Mouse (Mus musculus) neural tube, embryonic 14.5 days (tissue): ENCODE data around the gene Klhdc9. TPM values are rescaled to one million over a fixed set of nuclear protein-coding genes. Genes with fewer than 3 reads are reported as not detected.
A peak's percentile ranks its signal among the peaks of the same experiment; 100 is the strongest.

Experiments
- ATAC-seq: fragments of 200-750 bp; cut with Nextera tagmentation; 2 replicates; pipeline ENCODE4 v1.8.0; 2017; ENCODE audit warnings: low read depth, mild to moderate bottlenecking, moderate TSS enrichment, moderate library complexity
- H3K27ac ChIP-seq: fragments of 300-500 bp; sonication (generic); 2 replicates; pipeline ENCODE4 v1.5.1; 2014; ENCODE audit warnings: low read depth, mild to moderate bottlenecking, control low read depth, low read length, moderate library complexity, mixed read lengths
- H3K27me3 ChIP-seq: fragments of 300-500 bp; sonication (generic); 2 replicates; pipeline ENCODE4 v1.6.1; 2014; ENCODE audit warnings: low read length; ENCODE audit not compliant: control insufficient read depth, insufficient read depth
- H3K36me3 ChIP-seq: fragments of 300-500 bp; sonication (generic); 2 replicates; pipeline ENCODE4 v1.6.1; 2014; ENCODE audit warnings: low read length, mixed read lengths; ENCODE audit not compliant: control insufficient read depth, insufficient read depth
- H3K4me1 ChIP-seq: fragments of 300-500 bp; sonication (generic); 2 replicates; pipeline ENCODE4 v1.6.1; 2014; ENCODE audit warnings: low read length; ENCODE audit not compliant: control insufficient read depth, insufficient read depth
- H3K4me2 ChIP-seq: fragments of 300-500 bp; sonication (generic); 2 replicates; pipeline ENCODE4 v1.6.1; 2014; ENCODE audit warnings: mild to moderate bottlenecking, low read depth, low read length, control low read depth
- H3K4me3 ChIP-seq: fragments of 300-500 bp; sonication (generic); 2 replicates; pipeline ENCODE4 v1.5.1; 2014; ENCODE audit warnings: low read depth, low read length, control low read depth, mixed read lengths
- H3K9ac ChIP-seq: fragments of 300-500 bp; sonication (generic); replicated peaks from 2 replicates; pipeline ENCODE4 v1.6.1; 2014; ENCODE audit warnings: low read depth, mild to moderate bottlenecking, control low read depth, low read length, mixed read lengths
- H3K9me3 ChIP-seq: fragments of 300-500 bp; sonication (generic); 2 replicates; pipeline ENCODE4 v1.6.1; 2016; ENCODE audit warnings: low read length; ENCODE audit not compliant: control insufficient read depth
- WGBS: fragments of 180-500 bp; shearing (Covaris S2); extraction: QIAGEN DNeasy Blood & Tissue Kit; methylation state at CpG from one replicate; pipeline ENCODE4 v1.1.7; 2014; 5-methylcytosine and 5-hydroxymethylcytosine counted together
- polyA plus RNA-seq: library from polyadenylated mRNA; unstranded; fragments of >200 nt; fragmentation: Nextera tagmentation; extraction: Ambion mirVana; gene quantifications from 2 replicates; pipeline ENCODE4 v1.2.1, GENCODE M21; 2014

The Klhdc9 gene
- polyA plus RNA-seq: 3.2 and 5.3 TPM in 2 replicates

DNA sequence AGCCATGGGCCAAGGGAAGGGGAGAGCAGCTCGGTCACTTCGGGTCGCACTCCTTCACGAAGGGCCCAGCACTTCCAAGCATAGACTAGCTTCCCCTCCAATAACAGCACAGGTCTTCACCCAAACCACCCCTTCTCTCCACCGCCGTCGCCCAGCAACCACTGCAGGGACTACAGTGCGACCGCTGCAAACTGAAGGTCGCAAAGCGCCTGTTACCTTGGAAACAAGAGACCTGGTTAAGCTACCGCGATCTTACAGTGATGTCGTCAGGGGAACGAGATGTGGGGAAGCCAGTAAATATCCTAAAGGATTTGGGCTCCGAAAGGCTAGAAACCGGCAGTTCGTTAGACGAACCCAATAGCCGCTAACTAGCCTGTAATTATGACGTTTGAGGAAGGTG lies at the start of gene Klhdc9:
Klhdc9 (minus strand) TSS at position 143 of the 400 bp plus-strand sequence.
- Histone ChIP-seq H3K36me3 (peaks cover 7% of the 10 kb centered on the region; the same call in 1 of the 2 replicates), H3K27me3 (no peaks in the 10 kb centered on the region), H3K9me3 (no peaks in the 10 kb centered on the region), H3K27ac (peak within 1 kb of the TSS; percentile 86), H3K4me2 (peak within 1 kb of the TSS; percentile 84), H3K4me3 (peak within 1 kb of the TSS; percentile 60), H3K9ac (peak within 1 kb of the TSS; percentile 78), H3K4me1 (peaks cover 7% of the 10 kb centered on the region)
- peak; percentile 96 for ATAC-seq
- WGBS: under 1% methylated on average over 21 of the region's 21 CpGs

DNA sequence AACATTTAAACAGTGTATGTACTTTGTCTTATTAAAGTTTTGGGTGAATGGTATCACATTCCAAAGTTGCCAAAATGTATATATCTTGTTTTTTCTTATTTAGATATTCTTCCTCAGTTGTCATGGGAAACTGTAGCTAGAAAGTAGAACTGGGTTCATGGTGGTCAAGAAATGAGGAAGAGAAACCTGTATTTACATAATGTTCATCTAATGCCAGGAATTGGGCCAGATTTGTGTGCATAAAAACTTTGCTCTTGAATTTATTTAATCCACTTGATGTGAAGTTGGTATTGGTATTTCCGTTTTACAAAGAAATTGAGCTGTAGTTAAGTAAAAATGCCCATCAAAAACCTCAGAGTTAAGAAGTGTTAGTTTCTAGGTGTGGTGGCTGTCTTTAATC lies 49.6 kb upstream of the Klhdc9 start:
- H3K4me2 ChIP-seq: no peak overlapping the region
- 93% methylated on average over 1 of the region's 1 CpGs for WGBS
- no peak overlapping the region for H3K27ac ChIP-seq
- H3K9me3 ChIP-seq: no peaks in the 10 kb centered on the region
- peaks cover 16% of the 10 kb centered on the region for H3K4me1 ChIP-seq
- no peak for ATAC-seq
- peaks cover 2% of the 10 kb centered on the region; the same call in 1 of the 2 replicates for H3K36me3 ChIP-seq
- H3K27me3 ChIP-seq: no peaks in the 10 kb centered on the region
- H3K9ac ChIP-seq: no peak overlapping the region
- H3K4me3 ChIP-seq: no peak overlapping the region

DNA sequence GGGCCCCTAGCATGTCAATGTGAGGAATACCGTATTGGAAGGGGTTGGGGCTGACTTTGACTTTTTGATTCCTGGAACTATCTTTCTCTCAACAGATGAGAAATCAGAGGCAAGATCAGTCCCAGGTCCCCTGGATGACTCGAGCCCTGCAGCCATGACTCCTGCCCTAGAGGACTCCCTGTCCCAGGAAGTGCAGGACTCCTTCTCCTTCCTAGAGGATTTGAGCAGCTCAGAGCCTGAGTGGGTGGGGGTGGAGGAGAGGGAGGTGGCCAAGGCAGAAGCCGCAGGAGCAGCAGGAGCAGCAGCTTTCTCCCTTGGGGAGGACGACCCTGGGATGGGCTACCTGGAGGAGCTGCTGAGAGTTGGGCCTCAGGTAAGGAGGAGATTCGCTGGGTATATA lies 46.7 kb upstream of the Klhdc9 start:
- Histone ChIP-seq H3K9ac (no peak overlapping the region), H3K4me2 (no peak overlapping the region), H3K36me3 (no peaks in the 10 kb centered on the region), H3K27me3 (no peaks in the 10 kb centered on the region), H3K9me3 (no peaks in the 10 kb centered on the region), H3K4me3 (no peak overlapping the region), H3K4me1 (no peaks in the 10 kb centered on the region), H3K27ac (no peak overlapping the region)
- WGBS: 75% methylated on average over 5 of the region's 5 CpGs
- no peak for ATAC-seq

- ATAC-seq: no peak
- no peaks in the 10 kb centered on the region for H3K27me3 ChIP-seq
- WGBS: 89% methylated on average over 9 of the region's 9 CpGs
- H3K4me2 ChIP-seq: no peak overlapping the region
- no peak overlapping the region for H3K4me3 ChIP-seq
- no peaks in the 10 kb centered on the region for H3K9me3 ChIP-seq
- H3K36me3 ChIP-seq: no peaks in the 10 kb centered on the region
- no peak overlapping the region for H3K9ac ChIP-seq
- no peaks in the 10 kb centered on the region for H3K4me1 ChIP-seq
- no peak overlapping the region for H3K27ac ChIP-seq
These were observed 42.4 kb upstream of the Klhdc9 start for GRCm38 (mm10) chr1:171402991-171403390.

- ATAC-seq: no peak
- Histone ChIP-seq H3K36me3 (no peaks in the 10 kb centered on the region), H3K9ac (no peak overlapping the region), H3K4me3 (no peak overlapping the region), H3K4me2 (no peak overlapping the region), H3K9me3 (no peaks in the 10 kb centered on the region), H3K27ac (no peak overlapping the region), H3K27me3 (no peaks in the 10 kb centered on the region), H3K4me1 (no peaks in the 10 kb centered on the region)
- WGBS: 92% methylated on average over 4 of the region's 4 CpGs
These were observed 41.2 kb upstream of the Klhdc9 start for GRCm38 (mm10) chr1:171401821-171402220.

DNA sequence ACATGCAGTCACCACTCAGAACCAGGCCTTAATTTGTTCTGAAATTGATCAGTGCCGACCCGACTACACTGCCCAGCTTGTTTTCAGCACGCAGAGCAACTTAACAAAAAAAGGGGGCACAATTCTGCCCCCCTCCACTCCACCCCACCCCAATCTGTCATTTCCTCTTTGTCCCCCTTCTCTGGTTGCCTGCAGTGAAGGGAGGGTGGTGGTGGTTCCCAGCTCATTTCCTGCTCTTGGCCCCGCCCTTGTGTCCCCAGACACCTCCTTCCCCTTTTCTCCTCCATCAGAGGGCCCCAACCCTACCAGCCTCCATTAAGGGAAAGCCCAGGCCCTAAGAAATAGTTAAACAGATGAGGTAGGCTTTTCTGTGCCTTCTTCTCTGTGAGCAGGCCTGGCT lies 29.5 kb upstream of the Klhdc9 start:
- no peak overlapping the region for H3K9ac ChIP-seq
- H3K27ac ChIP-seq: no peak overlapping the region
- 90% methylated on average over 4 of the region's 4 CpGs for WGBS

GRCm38 (mm10) chr1:171388376-171389102 lies 27.9 kb upstream of the Klhdc9 start, which contains the start of gene Arhgap30:
Arhgap30 (plus strand) TSS chr1:171388954.
- ATAC-seq: no peak
- H3K4me1 ChIP-seq: no peaks in the 10 kb centered on the region
- no peak within 1 kb of the TSS for H3K27ac ChIP-seq
- no peak within 1 kb of the TSS for H3K4me2 ChIP-seq
- H3K27me3 ChIP-seq: no peaks in the 10 kb centered on the region
- H3K4me3 ChIP-seq: no peak within 1 kb of the TSS
- H3K9me3 ChIP-seq: no peaks in the 10 kb centered on the region
- WGBS: 86% methylated on average over 15 of the region's 15 CpGs
- no peak within 1 kb of the TSS for H3K9ac ChIP-seq
- no peaks in the 10 kb centered on the region for H3K36me3 ChIP-seq

More for the DNA sequence above, 29.5 kb upstream of the Klhdc9 start:
- no peak overlapping the region for H3K4me3 ChIP-seq
- H3K9me3 ChIP-seq: no peaks in the 10 kb centered on the region
- no peaks in the 10 kb centered on the region for H3K36me3 ChIP-seq
- no peaks in the 10 kb centered on the region for H3K4me1 ChIP-seq
- no peaks in the 10 kb centered on the region for H3K27me3 ChIP-seq
- H3K4me2 ChIP-seq: no peak overlapping the region
- no peak for ATAC-seq

DNA sequence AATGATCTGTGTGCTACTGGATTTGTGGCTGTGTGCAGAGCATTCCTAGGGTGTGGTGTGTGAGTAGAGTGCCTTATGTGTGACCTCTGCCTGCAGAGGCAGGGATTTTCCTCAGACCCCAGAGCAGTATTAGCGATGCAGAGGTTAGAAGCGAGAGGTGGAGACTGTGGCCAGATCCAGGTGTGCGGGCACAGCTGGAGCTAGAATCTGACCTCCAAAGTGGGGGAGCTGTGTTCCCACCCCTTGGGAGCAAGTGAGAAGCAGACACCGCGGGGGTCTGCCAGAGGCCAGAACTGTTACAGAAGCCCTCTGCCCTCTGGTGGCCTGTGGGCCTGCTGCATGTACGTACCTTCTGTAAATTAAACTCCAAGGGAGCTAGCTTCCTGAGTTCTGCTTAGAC lies 26.5 kb upstream of the Klhdc9 start:
- no peak for ATAC-seq
- H3K27me3 ChIP-seq: no peaks in the 10 kb centered on the region
- H3K36me3 ChIP-seq: no peaks in the 10 kb centered on the region
- H3K9me3 ChIP-seq: no peaks in the 10 kb centered on the region
- WGBS: 19% methylated on average over 6 of the region's 6 CpGs
- H3K27ac ChIP-seq: no peak overlapping the region
- H3K9ac ChIP-seq: no peak overlapping the region
- no peak overlapping the region for H3K4me3 ChIP-seq
- no peak overlapping the region for H3K4me2 ChIP-seq
- H3K4me1 ChIP-seq: no peaks in the 10 kb centered on the region

GRCm38 (mm10) chr1:171385171-171385570 lies 24.6 kb upstream of the Klhdc9 start:
- no peaks in the 10 kb centered on the region for H3K9me3 ChIP-seq
- H3K4me2 ChIP-seq: no peak overlapping the region
- 0 out of 2 replicates have a peak, but pooled peaks cover 2% of the 10 kb centered on the region for H3K4me1 ChIP-seq
- 70% methylated on average over 9 of the region's 9 CpGs for WGBS
- no peaks in the 10 kb centered on the region for H3K36me3 ChIP-seq
- H3K27me3 ChIP-seq: no peaks in the 10 kb centered on the region
- H3K27ac ChIP-seq: no peak overlapping the region
- H3K9ac ChIP-seq: no peak overlapping the region
- no peak overlapping the region for H3K4me3 ChIP-seq
- no peak for ATAC-seq
